Mouse (Mus musculus): ENCODE measurements at regions not wholly inside any gene's neighbourhood (a gene's known extent, or its start where the extent isn't known, plus 50 kb on each side); places are given as distances from the start of the nearest gene placed in this dataset.

- no peak for TF ChIP-seq POLR2A (IDR thresholded peaks at IDR 0.05; ENCODE audit: extremely low read depth, insufficient read depth, low read length)
- TF ChIP-seq CTCF (IDR thresholded peaks at IDR 0.05; ENCODE audit: low read depth, low read length): no peak
These were observed 80.6 kb upstream of the F13a1 start for GRCm38 (mm10) chr13:37130637-37131036.
